Mouse (Mus musculus) forebrain, embryonic 12.5 days (tissue): Measurements from ENCODE around the gene Pla2g4e. TPM values are rescaled to one million over a fixed set of nuclear protein-coding genes. Genes with fewer than 3 reads are reported as not detected.

Source experiments
- ATAC-seq: fragments of 200-750 bp; cut with Nextera tagmentation; 2 replicates; pipeline ENCODE4 v1.8.0; 2017; ENCODE audit warnings: moderate TSS enrichment; ENCODE audit not compliant: low FRiP score
- H3K27ac ChIP-seq: fragments of 300-500 bp; sonication (generic); 2 replicates; pipeline ENCODE4 v1.5.1; 2016; ENCODE audit warnings: mild to moderate bottlenecking
- H3K27me3 ChIP-seq: fragments of 300-500 bp; sonication (generic); 2 replicates; pipeline ENCODE4 v1.6.1; 2016; ENCODE audit warnings: mild to moderate bottlenecking
- H3K36me3 ChIP-seq: fragments of 300-500 bp; sonication (generic); replicated peaks from 2 replicates; pipeline ENCODE4 v1.6.1; 2016; ENCODE audit warnings: mild to moderate bottlenecking
- H3K4me1 ChIP-seq: fragments of 300-500 bp; sonication (generic); 2 replicates; pipeline ENCODE4 v1.6.1; 2016
- H3K4me2 ChIP-seq: fragments of 300-500 bp; sonication (generic); 2 replicates; pipeline ENCODE4 v1.6.1; 2016; ENCODE audit warnings: mild to moderate bottlenecking, moderate library complexity
- H3K4me3 ChIP-seq: fragments of 300-500 bp; sonication (generic); replicated peaks from 2 replicates; pipeline ENCODE4 v1.5.1; 2016; ENCODE audit warnings: mild to moderate bottlenecking
- H3K9ac ChIP-seq: fragments of 300-500 bp; sonication (generic); 2 replicates; pipeline ENCODE4 v1.6.1; 2016; ENCODE audit warnings: mild to moderate bottlenecking
- H3K9me3 ChIP-seq: fragments of 300-500 bp; sonication (generic); 2 replicates; pipeline ENCODE4 v1.6.1; 2016
- WGBS: fragments of 180-500 bp; shearing (Covaris S2); methylation state at CpG from one replicate; pipeline ENCODE4 v1.1.7; 2016; 5-methylcytosine and 5-hydroxymethylcytosine counted together
- polyA plus RNA-seq: library from polyadenylated mRNA; unstranded; fragments of >200 nt; fragmentation: Nextera tagmentation; extraction: Ambion mirVana; gene quantifications from 2 replicates; pipeline ENCODE4 v1.2.1, GENCODE M21; 2016

Gene Pla2g4e
- polyA plus RNA-seq, 1 experiment from 2014 or later = 0.08 TPM

- no peaks in the 10 kb centered on the region for H3K27me3 ChIP-seq
Measured at GRCm38 (mm10) chr2:120235381-120235780, 9.8 kb downstream of the Pla2g4e start.

GRCm38 (mm10) chr2:120231642-120232041 is 13.5 kb downstream of the Pla2g4e start:
- no peak overlapping the region for H3K9ac ChIP-seq
- 75% methylated on average over 3 of the region's 3 CpGs for WGBS
- H3K4me2 ChIP-seq = no peak overlapping the region
- no peaks in the 10 kb centered on the region for H3K4me1 ChIP-seq
- H3K27me3 ChIP-seq = no peaks in the 10 kb centered on the region
- no peak overlapping the region for H3K27ac ChIP-seq
- ATAC-seq = no peak
- no peaks in the 10 kb centered on the region for H3K36me3 ChIP-seq
- no peak overlapping the region for H3K4me3 ChIP-seq
- no peaks in the 10 kb centered on the region for H3K9me3 ChIP-seq

More at GRCm38 (mm10) chr2:120235381-120235780, 9.8 kb downstream of the Pla2g4e start:
- ATAC-seq = no peak
- Histone ChIP-seq H3K4me2 (no peak overlapping the region), H3K9ac (no peak overlapping the region), H3K4me3 (no peak overlapping the region), H3K4me1 (no peaks in the 10 kb centered on the region), H3K27ac (no peak overlapping the region), H3K9me3 (no peaks in the 10 kb centered on the region), H3K36me3 (no peaks in the 10 kb centered on the region)
- WGBS = 79% methylated on average over 3 of the region's 3 CpGs

DNA sequence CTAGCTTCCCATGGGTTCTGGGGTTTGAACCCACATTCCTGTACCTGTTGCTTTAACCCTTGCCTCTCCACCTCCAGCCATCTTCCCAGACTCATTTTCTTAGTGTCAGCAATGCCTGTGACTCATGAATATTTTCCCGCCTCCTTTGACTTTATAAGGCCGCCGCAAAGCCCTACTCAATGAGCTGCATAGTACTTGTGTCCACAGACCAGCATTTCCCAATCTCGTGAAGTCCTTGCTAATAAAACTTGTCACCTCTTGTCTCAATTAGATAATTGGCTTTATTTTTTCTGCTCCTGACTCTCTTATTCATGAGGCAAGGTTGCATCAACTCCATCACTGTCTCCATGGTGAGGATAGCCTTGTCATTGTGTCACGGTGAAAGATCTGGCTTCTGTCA is 30.5 kb downstream of the Pla2g4e start:
- Histone ChIP-seq H3K4me2 (no peak overlapping the region), H3K27ac (no peak overlapping the region), H3K9me3 (no peaks in the 10 kb centered on the region), H3K4me1 (no peaks in the 10 kb centered on the region), H3K9ac (no peak overlapping the region), H3K4me3 (no peak overlapping the region), H3K36me3 (no peaks in the 10 kb centered on the region), H3K27me3 (no peaks in the 10 kb centered on the region)
- WGBS = 87% methylated on average over 5 of the region's 5 CpGs
- no peak for ATAC-seq

DNA sequence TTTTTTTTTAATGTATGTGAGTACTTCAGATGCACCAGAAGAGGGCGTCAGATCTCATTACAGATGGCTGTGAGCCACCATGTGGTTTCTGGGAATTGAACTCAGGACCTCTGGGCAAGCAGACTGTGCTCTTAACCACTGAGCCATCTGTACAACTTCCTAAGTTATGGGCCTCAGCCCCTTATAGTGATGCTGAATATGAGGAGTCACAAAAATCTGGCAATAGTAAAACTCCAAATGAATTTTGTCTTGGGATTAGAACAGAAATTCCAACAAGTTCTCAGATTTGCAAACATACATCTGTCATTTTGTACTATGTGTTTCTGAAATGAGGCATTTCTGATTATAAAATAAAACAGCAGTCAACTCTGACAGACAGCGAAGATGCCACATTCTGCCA is 33.7 kb downstream of the Pla2g4e start:
- WGBS = 68% methylated on average over 2 of the region's 2 CpGs
- Histone ChIP-seq H3K9ac (no peak overlapping the region), H3K27me3 (no peaks in the 10 kb centered on the region), H3K9me3 (no peaks in the 10 kb centered on the region), H3K4me1 (no peaks in the 10 kb centered on the region), H3K4me2 (no peak overlapping the region), H3K36me3 (no peaks in the 10 kb centered on the region), H3K4me3 (no peak overlapping the region), H3K27ac (no peak overlapping the region)
- no peak for ATAC-seq

DNA sequence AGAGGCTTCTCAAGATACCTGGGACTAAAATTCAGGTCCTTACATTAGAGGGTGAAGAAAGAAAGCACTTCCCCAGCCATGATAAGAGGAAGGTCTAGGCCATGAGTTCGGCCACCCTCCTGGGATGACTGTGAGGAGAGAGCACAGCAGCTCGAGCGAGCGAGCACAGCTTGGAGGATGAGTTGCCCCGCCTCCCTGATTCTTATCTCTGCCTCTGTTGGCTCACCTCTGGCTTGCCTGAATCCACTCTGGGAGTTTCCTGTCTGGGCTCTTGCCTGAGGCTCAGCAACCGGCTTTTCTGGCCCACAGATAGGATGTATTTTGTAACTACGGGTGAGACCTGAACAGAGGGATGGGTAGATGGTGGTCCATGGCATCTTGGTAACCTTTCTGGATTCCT is 37.2 kb downstream of the Pla2g4e start:
- H3K27ac ChIP-seq = no peak overlapping the region
- H3K4me1 ChIP-seq = no peaks in the 10 kb centered on the region
- H3K4me3 ChIP-seq = no peak overlapping the region
- H3K9ac ChIP-seq = no peak overlapping the region
- WGBS = 79% methylated on average over 7 of the region's 7 CpGs
- no peaks in the 10 kb centered on the region for H3K9me3 ChIP-seq
- ATAC-seq = no peak
- H3K4me2 ChIP-seq = no peak overlapping the region
- no peaks in the 10 kb centered on the region for H3K27me3 ChIP-seq
- no peaks in the 10 kb centered on the region for H3K36me3 ChIP-seq

DNA sequence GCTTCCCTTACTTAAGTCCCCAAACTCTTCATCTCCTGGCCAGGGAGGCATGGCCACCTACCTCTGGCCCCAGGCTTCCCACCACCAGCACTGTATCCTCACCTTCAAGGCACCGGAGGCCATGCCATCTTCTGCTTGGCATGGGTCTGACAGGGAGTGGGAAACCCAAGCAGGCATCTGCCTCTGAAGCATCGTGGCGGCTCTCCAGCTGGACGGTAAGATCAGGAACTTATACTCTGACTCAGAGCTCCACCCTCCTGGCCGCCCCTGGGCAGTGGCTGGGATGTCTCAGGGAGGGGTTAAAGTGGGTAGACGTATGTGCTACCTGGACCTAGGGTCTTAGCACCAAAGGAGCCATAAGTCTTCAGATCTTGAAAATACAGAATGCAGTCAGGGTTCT is 38.1 kb downstream of the Pla2g4e start:
- no peaks in the 10 kb centered on the region for H3K27me3 ChIP-seq
- H3K9ac ChIP-seq = no peak overlapping the region
- no peaks in the 10 kb centered on the region for H3K9me3 ChIP-seq
- no peaks in the 10 kb centered on the region for H3K36me3 ChIP-seq
- H3K4me1 ChIP-seq = no peaks in the 10 kb centered on the region
- no peak overlapping the region for H3K27ac ChIP-seq
- no peak overlapping the region for H3K4me2 ChIP-seq
- no peak for ATAC-seq
- H3K4me3 ChIP-seq = no peak overlapping the region
- WGBS = 87% methylated on average over 6 of the region's 6 CpGs

DNA sequence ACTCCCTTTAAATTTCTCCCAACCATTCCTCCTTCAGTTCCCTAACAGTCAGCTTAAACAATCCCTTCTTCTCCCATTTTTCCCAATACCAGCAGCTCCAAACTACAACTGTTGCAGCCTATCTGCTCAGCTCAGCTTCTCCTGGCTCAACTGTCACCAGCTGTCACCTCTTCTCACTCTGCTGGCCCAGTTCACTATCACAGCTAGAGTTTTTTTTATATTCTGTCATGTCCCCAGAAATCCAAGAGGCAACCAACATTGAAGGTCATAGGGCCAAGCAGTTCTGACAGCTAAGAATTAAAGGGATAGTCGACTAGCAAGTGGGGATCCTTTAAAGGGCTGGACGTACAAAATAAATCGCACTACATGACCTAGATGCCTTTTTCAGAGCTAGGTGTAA is 41.4 kb downstream of the Pla2g4e start:
- Histone ChIP-seq H3K4me2 (no peak overlapping the region), H3K9ac (no peak overlapping the region), H3K4me1 (no peaks in the 10 kb centered on the region), H3K36me3 (no peaks in the 10 kb centered on the region), H3K27ac (no peak overlapping the region), H3K9me3 (no peaks in the 10 kb centered on the region), H3K27me3 (no peaks in the 10 kb centered on the region), H3K4me3 (no peak overlapping the region)
- WGBS = 69% methylated on average over 3 of the region's 3 CpGs
- ATAC-seq = no peak

DNA sequence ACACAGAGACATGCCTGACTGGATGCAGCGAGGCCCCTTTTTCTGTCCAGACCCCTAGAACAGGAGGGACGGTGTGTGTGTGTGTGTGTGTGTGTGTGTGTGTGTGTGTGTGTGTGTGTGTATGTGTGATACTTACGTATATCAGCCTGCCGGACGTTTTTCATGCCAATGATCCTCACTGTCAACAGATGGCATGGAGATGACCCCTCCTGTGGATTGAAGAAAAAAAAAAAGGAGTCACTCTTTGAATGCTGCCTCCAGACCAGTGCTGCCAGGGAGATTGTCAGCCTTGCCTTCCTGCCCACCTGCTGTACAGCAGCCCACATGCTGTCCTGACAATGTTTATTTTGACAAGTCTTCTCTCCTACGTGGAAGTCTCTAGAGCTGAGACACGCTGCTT is 45.1 kb downstream of the Pla2g4e start:
- Histone ChIP-seq H3K4me1 (no peaks in the 10 kb centered on the region), H3K4me3 (no peak overlapping the region), H3K27ac (no peak overlapping the region), H3K9me3 (no peaks in the 10 kb centered on the region), H3K27me3 (no peaks in the 10 kb centered on the region), H3K36me3 (no peaks in the 10 kb centered on the region), H3K9ac (no peak overlapping the region), H3K4me2 (no peak overlapping the region)
- WGBS = 72% methylated on average over 7 of the region's 7 CpGs
- no peak for ATAC-seq

DNA sequence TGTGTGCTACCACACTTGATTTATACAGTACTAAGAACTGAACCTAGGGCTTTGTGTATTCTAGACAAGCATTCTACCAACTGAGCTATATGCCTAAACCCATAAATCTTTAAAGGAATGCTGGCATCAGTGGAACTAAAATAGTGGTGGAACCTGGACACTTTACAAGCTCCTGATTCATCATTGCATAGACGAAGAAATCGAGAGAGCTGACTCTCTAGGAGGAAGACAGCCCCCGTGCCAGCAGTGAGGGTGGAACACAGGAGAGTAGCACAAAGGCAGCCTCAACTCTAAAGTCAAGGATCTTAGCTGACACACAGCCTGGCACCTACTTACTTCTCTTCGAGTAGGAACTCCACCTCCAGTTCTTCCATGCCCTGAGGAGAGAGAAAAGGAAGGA is 57.0 kb downstream of the Pla2g4e start:
- H3K9me3 ChIP-seq = no peaks in the 10 kb centered on the region
- H3K27ac ChIP-seq = no peak overlapping the region
- WGBS = 84% methylated on average over 4 of the region's 4 CpGs
- no peak overlapping the region for H3K9ac ChIP-seq
- H3K4me1 ChIP-seq = no peaks in the 10 kb centered on the region
- no peaks in the 10 kb centered on the region for H3K36me3 ChIP-seq
- no peak for ATAC-seq
- H3K27me3 ChIP-seq = no peaks in the 10 kb centered on the region
- H3K4me3 ChIP-seq = no peak overlapping the region
- no peak overlapping the region for H3K4me2 ChIP-seq

DNA sequence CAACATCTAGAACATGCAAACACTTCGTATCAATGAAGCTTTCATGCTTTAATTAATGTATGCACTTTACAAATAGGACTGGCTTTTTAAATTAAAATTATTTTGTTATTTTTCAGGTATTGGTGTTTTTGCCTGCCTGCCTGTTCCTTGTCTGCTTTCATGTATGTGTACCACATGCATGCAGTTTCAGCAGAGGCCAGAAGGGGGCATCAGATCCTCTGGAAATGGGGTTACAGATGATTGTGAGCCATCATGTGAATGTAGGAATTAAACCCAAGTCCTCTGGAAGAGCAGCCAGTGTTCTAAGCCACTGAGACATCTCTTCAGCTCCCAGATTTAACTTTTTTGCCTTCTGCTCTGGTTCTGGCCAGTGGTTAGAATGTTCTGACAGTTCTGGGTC is 57.6 kb downstream of the Pla2g4e start:
- Histone ChIP-seq H3K36me3 (no peaks in the 10 kb centered on the region), H3K4me2 (no peak overlapping the region), H3K27me3 (no peaks in the 10 kb centered on the region), H3K4me3 (no peak overlapping the region), H3K9ac (no peak overlapping the region), H3K27ac (no peak overlapping the region), H3K9me3 (no peaks in the 10 kb centered on the region), H3K4me1 (no peaks in the 10 kb centered on the region)
- WGBS = 94% methylated on average over 1 of the region's 1 CpGs
- ATAC-seq = no peak

GRCm38 (mm10) chr2:120185527-120186276 is 59.4 kb downstream of the Pla2g4e start:
- no peak overlapping the region for H3K4me3 ChIP-seq
- H3K27ac ChIP-seq = no peak overlapping the region
- 83% methylated on average over 6 of the region's 6 CpGs for WGBS
- H3K27me3 ChIP-seq = no peaks in the 10 kb centered on the region
- no peaks in the 10 kb centered on the region for H3K4me1 ChIP-seq
- ATAC-seq = no peak
- no peak overlapping the region for H3K9ac ChIP-seq
- no peak overlapping the region for H3K4me2 ChIP-seq
- H3K9me3 ChIP-seq = no peaks in the 10 kb centered on the region
- H3K36me3 ChIP-seq = no peaks in the 10 kb centered on the region

- H3K27ac ChIP-seq = no peak overlapping the region
- H3K4me3 ChIP-seq = no peak overlapping the region
- H3K9me3 ChIP-seq = no peaks in the 10 kb centered on the region
- H3K4me1 ChIP-seq = no peaks in the 10 kb centered on the region
- no peaks in the 10 kb centered on the region for H3K36me3 ChIP-seq
- no peak for ATAC-seq
- no peak overlapping the region for H3K9ac ChIP-seq
- H3K27me3 ChIP-seq = no peaks in the 10 kb centered on the region
- no peak overlapping the region for H3K4me2 ChIP-seq
Measured at GRCm38 (mm10) chr2:120178936-120179335, 66.2 kb downstream of the Pla2g4e start.

- Histone ChIP-seq H3K4me2 (no peak overlapping the region), H3K36me3 (no peaks in the 10 kb centered on the region), H3K9ac (no peak overlapping the region), H3K9me3 (no peaks in the 10 kb centered on the region), H3K27me3 (no peaks in the 10 kb centered on the region), H3K4me1 (no peaks in the 10 kb centered on the region), H3K27ac (no peak overlapping the region), H3K4me3 (no peak overlapping the region)
- 28% methylated on average over 10 of the region's 10 CpGs for WGBS
- no peak for ATAC-seq
Measured at GRCm38 (mm10) chr2:120173718-120174117, 71.4 kb downstream of the Pla2g4e start.
